20 mouse cellular contexts compared by ENCODE assay signal in the genomic region with DNA sequence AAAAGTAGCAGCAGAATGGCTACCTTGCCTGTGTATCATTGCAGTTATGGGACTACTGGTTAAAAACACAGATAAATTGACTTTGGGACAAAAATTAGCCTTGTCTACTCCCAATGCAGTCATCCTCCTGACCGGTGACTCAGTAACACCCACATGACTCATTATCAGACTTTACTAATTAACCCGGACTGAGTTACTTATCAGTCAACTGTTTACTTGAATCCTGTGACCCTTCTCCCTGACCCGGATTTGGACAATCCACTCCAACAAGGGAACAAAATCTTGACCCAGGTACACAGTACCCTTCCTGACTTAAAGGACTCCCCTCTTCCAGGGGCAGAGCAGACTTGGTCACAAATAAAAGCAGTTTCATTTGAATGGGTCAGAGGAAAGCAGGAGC.
"Had no signal": no experiment of that assay in that cellular context is flagged by ENCODE, and none has a peak within 500 bp of the region (broad histone marks: within the 10 kb centered on the region; RNA-seq: fewer than 3 reads in every experiment).

No protein-coding gene starts in this region.

- H3K4me3 ChIP-seq: intestine, embryonic 15.5 days; limb, embryonic 10.5 days; limb, embryonic 13.5 days; liver, embryonic 13.5 days; midbrain, embryonic 12.5 days; midbrain, embryonic 15.5 days; neural tube, embryonic 12.5 days; neural tube, embryonic 15.5 days had no signal

- H3K9ac ChIP-seq: intestine, embryonic 15.5 days; limb, embryonic 13.5 days; liver, embryonic 13.5 days; lung, embryonic 14.5 days; midbrain, embryonic 12.5 days; midbrain, embryonic 15.5 days; neural tube, embryonic 12.5 days; neural tube, embryonic 15.5 days had no signal

- H3K9me3 ChIP-seq: intestine, embryonic 15.5 days; limb, embryonic 10.5 days; liver, embryonic 13.5 days; midbrain, embryonic 15.5 days; neural tube, embryonic 12.5 days had no signal

- H3K36me3 ChIP-seq: intestine, embryonic 15.5 days; limb, embryonic 10.5 days; limb, embryonic 13.5 days; liver, embryonic 13.5 days; midbrain, embryonic 12.5 days; midbrain, embryonic 15.5 days; neural tube, embryonic 12.5 days; neural tube, embryonic 15.5 days had no signal

- DNase-seq: liver; liver, embryonic 13.5 days; lung, embryonic 14.5 days; right cerebral cortex, adult 18-20 months; right cerebral cortex, postnatal 14 days; right cerebral cortex, postnatal 4 days; thymus, adult 2 months; thymus, postnatal 14 days; thymus, postnatal 4 days had no signal

- H3K4me1 ChIP-seq: intestine, embryonic 15.5 days; limb, embryonic 10.5 days; limb, embryonic 13.5 days; liver, embryonic 13.5 days; midbrain, embryonic 12.5 days; midbrain, embryonic 15.5 days; neural tube, embryonic 12.5 days; neural tube, embryonic 15.5 days had no signal

- ATAC-seq: hindbrain, embryonic 16.5 days; intestine, embryonic 15.5 days; lung, postnatal 0 days; midbrain, embryonic 15.5 days had no signal

- H3K27ac ChIP-seq: intestine, embryonic 15.5 days; limb, embryonic 10.5 days; limb, embryonic 13.5 days; liver, embryonic 13.5 days; macrophage; midbrain, embryonic 12.5 days; midbrain, embryonic 15.5 days; neural tube, embryonic 12.5 days; neural tube, embryonic 15.5 days; stomach, postnatal 0 days had no signal

- H3K27me3 ChIP-seq: intestine, embryonic 15.5 days; limb, embryonic 13.5 days; liver, embryonic 13.5 days; midbrain, embryonic 12.5 days; midbrain, embryonic 15.5 days; neural tube, embryonic 12.5 days; neural tube, embryonic 15.5 days had no signal

- H3K4me2 ChIP-seq: intestine, embryonic 15.5 days; limb, embryonic 13.5 days; liver, embryonic 13.5 days; lung, embryonic 14.5 days; midbrain, embryonic 12.5 days; midbrain, embryonic 15.5 days; neural tube, embryonic 12.5 days; neural tube, embryonic 15.5 days had no signal
